Mouse (Mus musculus) c-Kit-positive CD71-negative TER-119-negative erythroid progenitor cells, embryonic 14.5 days (primary cell): ENCODE measurements around the gene Fyn.

Experiments
- DNase-seq: peaks from one replicate; pipeline ENCODE4 v3.0.0-alpha.2; 2013; ENCODE audit warnings: low read depth

The Fyn gene

GRCm38 (mm10) chr10:39443947-39444346 is 75.3 kb downstream of the Fyn start:
- no peak for DNase-seq

GRCm38 (mm10) chr10:39445870-39446269 is 77.2 kb downstream of the Fyn start:
- no peak for DNase-seq

GRCm38 (mm10) chr10:39446706-39447105 is 78.1 kb downstream of the Fyn start:
- DNase-seq: no peak

- DNase-seq: no peak
Observed at GRCm38 (mm10) chr10:39449179-39449578, 80.5 kb downstream of the Fyn start.

- DNase-seq: no peak
Observed at GRCm38 (mm10) chr10:39450356-39450755, 81.7 kb downstream of the Fyn start.

- DNase-seq: no peak
Observed at GRCm38 (mm10) chr10:39451065-39451464, 82.4 kb downstream of the Fyn start.

- DNase-seq: no peak
Observed at GRCm38 (mm10) chr10:39451918-39452624, 83.4 kb downstream of the Fyn start.

- no peak for DNase-seq
Observed at GRCm38 (mm10) chr10:39455344-39455743, 86.7 kb downstream of the Fyn start.

GRCm38 (mm10) chr10:39455857-39456620 is 87.4 kb downstream of the Fyn start:
- DNase-seq: no peak

GRCm38 (mm10) chr10:39456776-39457175 is 88.1 kb downstream of the Fyn start:
- DNase-seq: no peak

- DNase-seq: no peak
Observed at GRCm38 (mm10) chr10:39457281-39457680, 88.6 kb downstream of the Fyn start.

- no peak for DNase-seq
Observed at GRCm38 (mm10) chr10:39458766-39459699, 90.4 kb downstream of the Fyn start.

GRCm38 (mm10) chr10:39460621-39461020 is 92.0 kb downstream of the Fyn start:
- DNase-seq: no peak

- DNase-seq: no peak
Observed at GRCm38 (mm10) chr10:39461909-39462308, 93.3 kb downstream of the Fyn start.

GRCm38 (mm10) chr10:39462711-39463110 is 94.1 kb downstream of the Fyn start:
- no peak for DNase-seq

- no peak for DNase-seq
Observed at GRCm38 (mm10) chr10:39464383-39464782, 95.7 kb downstream of the Fyn start.

- no peak for DNase-seq
Observed at GRCm38 (mm10) chr10:39467317-39467716, 98.7 kb downstream of the Fyn start.

- DNase-seq: no peak
Observed at GRCm38 (mm10) chr10:39467821-39468220, 99.2 kb downstream of the Fyn start.

- DNase-seq: no peak
Observed at GRCm38 (mm10) chr10:39468576-39468975, 99.9 kb downstream of the Fyn start.

GRCm38 (mm10) chr10:39469341-39469740 is 100.7 kb downstream of the Fyn start:
- no peak for DNase-seq

GRCm38 (mm10) chr10:39470321-39470720 is 101.7 kb downstream of the Fyn start:
- DNase-seq: no peak

- no peak for DNase-seq
Observed at GRCm38 (mm10) chr10:39471040-39471713, 102.5 kb downstream of the Fyn start.
